Mouse (Mus musculus): ENCODE data around the gene Ptprg.

The Ptprg gene

DNA sequence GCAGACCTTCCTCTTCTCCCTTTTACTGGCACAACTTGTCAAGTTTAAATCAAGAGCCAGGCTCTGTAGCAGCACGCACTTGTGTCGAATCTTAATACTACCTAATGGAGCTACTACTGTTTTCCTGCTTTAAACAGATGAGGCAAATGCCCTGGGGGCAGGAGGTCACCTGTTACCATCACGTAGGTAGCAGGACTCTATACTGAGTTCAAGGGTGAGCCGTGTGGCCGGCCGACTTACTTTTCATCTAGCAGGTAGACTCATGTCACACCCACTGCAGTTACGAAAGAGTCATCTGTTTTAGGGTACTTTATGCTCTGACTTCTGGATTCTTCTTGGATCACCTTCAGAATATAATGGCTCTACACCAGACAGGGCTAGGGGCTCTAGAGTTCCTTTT lies 66.3 kb downstream of the Ptprg start:
- DNase-seq: no peak

- DNase-seq: no peak
Observed at GRCm38 (mm10) chr14:11620314-11620713, 67.0 kb downstream of the Ptprg start.

DNA sequence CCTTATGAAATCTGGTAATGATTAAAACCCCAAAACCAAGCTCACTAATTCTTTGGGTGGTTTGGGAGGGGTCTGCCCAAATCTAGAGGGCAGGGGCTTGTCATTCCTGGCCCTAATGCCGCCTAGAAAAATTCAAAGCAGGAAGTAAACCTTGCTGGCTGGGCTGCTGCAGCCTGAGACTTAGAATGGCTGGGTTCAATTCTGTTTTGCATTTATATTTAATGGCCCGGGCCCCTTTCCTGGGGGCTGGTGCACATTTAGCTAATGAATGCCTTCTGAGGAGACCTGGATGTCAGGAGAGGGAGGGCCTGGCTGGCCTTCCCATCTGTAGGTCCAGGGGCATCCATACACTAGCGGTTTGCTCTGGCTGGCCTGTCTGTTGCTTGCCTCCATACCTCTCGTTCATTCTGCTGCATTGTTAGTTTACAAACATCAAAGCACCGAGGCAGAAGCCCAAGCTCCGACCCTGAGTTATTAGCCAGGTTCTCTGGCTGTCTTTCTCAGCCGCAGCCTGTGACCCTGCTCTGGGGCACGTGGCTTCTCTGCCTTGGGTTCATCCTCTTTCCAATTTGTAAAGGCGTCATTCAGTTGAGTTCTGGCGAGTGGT lies 67.7 kb downstream of the Ptprg start:
- DNase-seq: peak; percentile 45

DNA sequence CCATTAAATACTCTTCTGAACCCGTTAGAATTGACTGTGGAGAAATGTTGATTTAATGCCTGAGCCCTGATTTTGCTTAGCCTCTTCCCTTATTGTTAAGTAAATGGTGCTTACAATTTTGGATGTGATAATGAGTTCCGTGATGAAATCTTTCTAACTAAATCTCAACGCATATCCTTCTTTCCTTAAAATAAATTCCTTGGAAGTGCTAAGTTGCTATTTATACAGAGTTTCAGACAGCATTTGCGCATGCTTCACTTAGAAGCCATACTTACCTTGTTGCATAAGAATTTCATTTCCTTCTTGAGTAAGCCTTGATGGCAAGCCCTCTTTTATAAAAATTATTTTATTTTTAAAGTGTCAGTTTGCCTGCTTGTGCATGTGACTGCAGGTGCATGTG lies 70.2 kb downstream of the Ptprg start:
- no peak for DNase-seq

GRCm38 (mm10) chr14:11630736-11631135 lies 77.4 kb downstream of the Ptprg start:
- DNase-seq: no peak

- no peak for DNase-seq
Observed at GRCm38 (mm10) chr14:11631505-11631904, 78.2 kb downstream of the Ptprg start.

DNA sequence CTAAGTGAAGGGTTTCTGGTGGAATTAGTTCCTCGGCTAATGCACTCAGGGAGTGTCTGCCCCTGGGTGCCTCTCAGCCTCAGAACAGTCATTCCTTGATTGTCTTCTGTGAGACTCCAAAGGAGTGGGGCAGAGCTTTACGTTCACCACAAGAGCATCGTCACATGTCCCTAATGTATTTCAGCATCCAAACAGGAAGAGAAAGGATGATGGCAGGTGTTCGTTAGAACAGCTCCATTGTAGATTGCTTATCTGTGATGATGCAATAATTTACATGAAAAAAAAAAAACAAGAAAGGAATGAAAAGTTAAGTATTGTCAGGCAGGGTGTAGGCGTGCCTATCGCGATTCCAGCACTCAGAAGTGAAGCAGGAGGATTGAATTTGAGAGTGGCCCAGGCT lies 84.3 kb downstream of the Ptprg start:
- no peak for DNase-seq

- DNase-seq: no peak
Observed at GRCm38 (mm10) chr14:11639366-11639765, 86.0 kb downstream of the Ptprg start.

- no peak for DNase-seq
Observed at GRCm38 (mm10) chr14:11640372-11640771, 87.0 kb downstream of the Ptprg start.

GRCm38 (mm10) chr14:11640996-11641395 lies 87.7 kb downstream of the Ptprg start:
- no peak for DNase-seq

DNA sequence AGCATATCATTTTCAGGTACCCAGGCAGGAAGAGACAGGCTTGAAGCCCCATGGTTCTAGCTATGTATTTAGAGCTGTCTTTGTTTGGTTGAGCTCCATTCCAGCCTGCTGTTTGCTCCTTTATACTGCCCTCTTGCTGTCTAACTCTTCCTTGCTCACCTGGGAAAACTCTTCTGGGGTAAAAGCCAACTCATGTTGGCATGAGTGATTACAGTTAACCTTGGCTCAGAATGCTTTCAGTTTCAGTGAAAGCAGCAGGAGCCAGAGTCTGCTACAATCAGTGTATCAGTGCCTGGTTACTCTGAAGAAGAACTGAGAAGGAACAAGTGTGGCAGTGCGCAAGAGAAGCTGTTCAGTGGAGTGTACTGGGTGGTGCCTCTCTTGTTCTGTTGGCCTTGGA lies 89.6 kb downstream of the Ptprg start:
- no peak for DNase-seq

GRCm38 (mm10) chr14:11657374-11657773 lies 104.0 kb downstream of the Ptprg start:
- DNase-seq: no peak

GRCm38 (mm10) chr14:11663661-11664215 lies 110.4 kb downstream of the Ptprg start:
- no peak for DNase-seq

DNA sequence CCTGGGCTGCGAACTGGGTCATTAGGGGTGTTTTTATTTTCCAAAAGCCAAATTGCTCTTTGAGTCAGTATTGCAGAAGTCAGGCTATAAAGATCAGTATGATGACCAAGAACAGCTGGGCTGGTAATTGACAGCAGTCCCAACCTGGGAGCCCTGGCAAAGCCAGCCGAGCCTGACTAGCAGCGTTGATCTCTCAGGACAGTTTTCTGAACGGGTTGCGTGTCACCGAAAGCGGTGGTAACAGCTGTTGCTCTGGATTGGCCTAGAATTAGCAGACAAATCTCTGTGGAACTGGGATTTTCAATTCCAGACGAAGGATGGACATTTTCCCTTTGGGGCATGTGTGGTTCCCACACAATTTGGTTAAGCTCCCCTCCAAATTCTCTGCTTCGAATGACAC lies 111.0 kb downstream of the Ptprg start:
- DNase-seq: peak; percentile 37

DNA sequence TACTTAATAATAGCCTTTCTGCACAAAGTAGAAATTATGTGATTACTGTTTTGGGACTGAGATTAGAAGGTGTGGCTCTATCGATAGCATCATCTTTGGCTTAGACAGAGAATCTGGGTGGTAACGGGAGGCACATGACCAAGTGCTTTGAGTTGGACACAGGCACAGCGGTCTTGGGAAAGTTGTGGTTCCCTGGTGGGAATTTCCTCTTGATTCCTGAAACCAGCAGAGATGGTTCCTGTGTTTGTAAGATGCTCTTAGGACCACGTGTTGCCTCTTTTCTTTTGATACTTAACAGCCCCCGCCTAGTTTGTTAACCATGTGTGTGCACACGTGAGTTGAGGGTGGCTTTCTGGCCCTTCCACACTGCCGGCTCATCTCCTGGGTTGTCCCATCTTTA lies 111.7 kb downstream of the Ptprg start:
- no peak for DNase-seq

- DNase-seq: no peak
Observed at GRCm38 (mm10) chr14:11667762-11668161, 114.4 kb downstream of the Ptprg start.

DNA sequence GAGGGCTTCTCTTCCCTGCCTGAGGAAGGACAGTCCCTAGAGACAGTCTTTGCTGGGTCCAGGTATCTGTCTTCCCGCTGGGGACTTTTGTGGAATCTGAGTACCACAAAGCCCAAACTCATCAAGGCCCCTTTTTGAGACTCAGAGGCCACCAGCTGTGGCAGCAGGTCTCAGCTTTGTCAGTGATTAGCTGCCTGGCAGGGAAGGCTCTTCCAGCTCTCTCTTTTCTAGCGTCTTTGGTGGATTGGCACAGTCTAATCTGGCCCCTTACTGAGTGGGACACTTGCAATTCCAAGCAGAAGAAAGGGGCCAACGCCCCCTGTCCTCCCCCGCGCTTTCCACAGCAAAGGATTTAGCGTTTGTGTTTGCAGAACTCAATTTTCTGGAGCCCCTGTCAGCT lies 117.5 kb downstream of the Ptprg start:
- DNase-seq: peak; percentile 24

- no peak for DNase-seq
Observed at GRCm38 (mm10) chr14:11672981-11673547, 119.7 kb downstream of the Ptprg start.

GRCm38 (mm10) chr14:11678201-11678600 lies 124.9 kb downstream of the Ptprg start:
- DNase-seq: no peak

- no peak for DNase-seq
Observed at GRCm38 (mm10) chr14:11679741-11680140, 126.4 kb downstream of the Ptprg start.

- DNase-seq: no peak
Observed at GRCm38 (mm10) chr14:11680621-11681020, 127.3 kb downstream of the Ptprg start.

DNA sequence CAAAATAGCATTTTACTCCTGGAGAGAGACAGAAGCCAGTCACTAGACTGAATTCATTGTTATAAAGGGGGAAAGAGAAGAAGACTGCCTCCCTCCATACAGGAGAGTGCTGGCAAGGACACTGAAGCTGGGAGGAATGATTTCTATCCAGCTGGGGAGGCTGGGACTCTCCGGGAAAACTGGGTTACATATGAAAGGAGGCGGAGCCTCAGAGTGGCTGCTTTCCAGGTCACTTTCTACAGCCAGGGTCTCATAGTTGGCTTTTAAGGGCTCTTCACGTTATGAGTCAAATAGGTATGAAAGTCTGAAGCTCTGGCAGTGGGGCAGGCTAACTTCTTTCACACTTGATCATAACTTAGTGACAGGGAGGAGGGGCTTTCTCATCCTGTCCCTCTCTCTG lies 129.1 kb downstream of the Ptprg start:
- DNase-seq: peak; percentile 25

DNA sequence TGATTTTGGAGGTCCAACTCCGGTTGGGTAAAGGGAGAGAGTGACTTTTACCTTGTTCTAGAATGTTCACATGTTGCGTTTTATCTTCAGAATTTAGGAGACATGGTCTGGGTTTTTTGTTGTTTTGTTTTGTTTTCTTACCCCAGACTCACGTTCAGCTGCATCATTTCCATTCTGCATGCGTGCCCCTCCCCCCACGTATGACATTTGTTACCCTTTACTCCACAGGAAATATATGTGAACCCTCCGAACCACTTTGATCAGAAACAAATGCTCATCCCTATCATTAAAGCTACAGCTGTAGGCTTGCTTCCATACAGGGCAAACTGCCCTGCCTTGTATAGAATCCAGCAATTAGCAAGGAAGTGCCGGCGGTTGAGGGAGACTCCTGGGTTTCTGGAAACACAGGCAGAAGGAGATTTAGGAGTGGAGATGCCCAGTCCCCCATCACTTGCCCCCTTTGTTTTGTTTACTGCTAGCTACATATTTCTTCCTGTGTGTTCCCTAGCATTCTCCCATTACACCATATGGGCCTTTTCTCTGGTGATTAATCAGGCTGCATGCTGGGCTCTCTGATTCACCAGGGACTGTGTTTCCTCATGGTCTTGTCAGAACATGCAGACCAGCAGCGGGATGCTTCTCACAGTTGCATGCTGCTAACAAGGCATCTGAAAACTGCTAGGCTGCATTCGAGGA lies 130.2 kb downstream of the Ptprg start:
- peak; percentile 57 for DNase-seq

GRCm38 (mm10) chr14:11684104-11684503 lies 130.8 kb downstream of the Ptprg start:
- DNase-seq: no peak

Measured in embryo, embryonic 11 days (tissue).